Mouse (Mus musculus): Measurements from ENCODE around the gene Ggct.
"Not testable (repeated sequence)": the region's sequence is repeated elsewhere in the genome, so short reads cannot be mapped to it uniquely, and the experiment has no call there.

The Ggct gene

GRCm38 (mm10) chr6:54992141-54992540, 609 bp downstream of the Ggct start:
- no peak for DNase-seq

DNA sequence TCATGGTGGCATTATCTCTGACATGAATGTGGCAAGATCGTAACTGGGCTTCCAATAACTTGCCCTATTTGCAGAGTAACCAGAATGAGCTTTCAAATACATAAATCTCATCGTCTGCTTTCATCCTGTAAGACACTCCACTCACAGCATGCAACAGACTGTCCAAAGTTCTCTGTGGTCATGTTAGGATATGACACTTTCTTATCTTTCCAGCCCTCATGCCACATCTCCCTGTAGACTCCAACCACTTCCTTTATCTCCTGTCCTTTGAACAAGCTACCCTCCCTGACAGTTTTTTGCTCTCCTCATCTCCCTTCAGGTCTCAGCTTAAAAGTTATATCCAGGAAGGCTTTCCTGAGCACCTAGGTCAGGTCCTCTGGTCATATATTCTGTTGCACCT, 1.6 kb downstream of the Ggct start:
- no peak for DNase-seq

- no peak for DNase-seq
These were observed 4.6 kb downstream of the Ggct start for GRCm38 (mm10) chr6:54988141-54988540.

- DNase-seq = no peak
These were observed 8.7 kb downstream of the Ggct start for GRCm38 (mm10) chr6:54984096-54984495.

- DNase-seq = no peak
These were observed 9.2 kb downstream of the Ggct start for GRCm38 (mm10) chr6:54983526-54984050.

DNA sequence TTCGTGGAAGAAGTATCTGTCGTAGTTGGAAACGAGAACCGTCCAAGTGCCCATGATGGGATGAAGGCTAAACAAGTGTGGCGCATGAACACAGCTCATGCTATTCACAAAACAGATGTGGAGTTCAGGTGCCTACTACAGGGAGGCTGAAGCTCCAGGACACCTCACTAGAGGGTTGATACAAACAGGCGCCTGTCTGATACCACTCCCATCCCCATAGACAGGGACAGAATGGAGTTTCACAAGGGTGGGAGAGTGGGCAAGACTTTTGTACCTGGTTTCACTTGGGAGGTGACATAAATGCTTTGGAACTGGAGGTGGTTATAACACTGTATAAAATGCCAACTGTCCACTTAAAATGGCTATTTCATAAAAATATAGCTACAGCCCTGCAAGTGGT, 13.3 kb downstream of the Ggct start:
- DNase-seq = no peak

- no peak for DNase-seq
These were observed 17.1 kb downstream of the Ggct start for GRCm38 (mm10) chr6:54975616-54976015.

DNA sequence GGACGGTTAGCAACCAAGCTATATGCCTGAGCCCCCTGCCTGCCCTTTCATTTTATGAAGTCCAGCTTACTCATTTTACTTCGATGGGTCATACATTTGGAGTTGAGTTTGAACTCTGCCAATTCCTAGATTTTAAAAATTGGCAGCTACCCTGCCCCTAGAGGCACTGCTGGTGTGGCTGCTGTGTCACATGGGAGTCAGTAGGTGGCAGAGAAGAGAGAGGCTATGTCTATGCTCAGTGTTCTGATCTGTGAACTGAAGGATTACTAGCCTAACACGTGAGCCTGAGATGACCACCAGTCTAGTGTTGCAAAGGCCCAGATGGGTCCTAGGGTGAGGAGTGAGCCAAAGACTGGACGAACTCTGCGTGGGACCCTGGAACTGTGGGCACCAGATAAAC, 18.2 kb downstream of the Ggct start:
- DNase-seq = no peak

- DNase-seq = peak; percentile 45
These were observed 19.9 kb downstream of the Ggct start for GRCm38 (mm10) chr6:54972929-54973211.

DNA sequence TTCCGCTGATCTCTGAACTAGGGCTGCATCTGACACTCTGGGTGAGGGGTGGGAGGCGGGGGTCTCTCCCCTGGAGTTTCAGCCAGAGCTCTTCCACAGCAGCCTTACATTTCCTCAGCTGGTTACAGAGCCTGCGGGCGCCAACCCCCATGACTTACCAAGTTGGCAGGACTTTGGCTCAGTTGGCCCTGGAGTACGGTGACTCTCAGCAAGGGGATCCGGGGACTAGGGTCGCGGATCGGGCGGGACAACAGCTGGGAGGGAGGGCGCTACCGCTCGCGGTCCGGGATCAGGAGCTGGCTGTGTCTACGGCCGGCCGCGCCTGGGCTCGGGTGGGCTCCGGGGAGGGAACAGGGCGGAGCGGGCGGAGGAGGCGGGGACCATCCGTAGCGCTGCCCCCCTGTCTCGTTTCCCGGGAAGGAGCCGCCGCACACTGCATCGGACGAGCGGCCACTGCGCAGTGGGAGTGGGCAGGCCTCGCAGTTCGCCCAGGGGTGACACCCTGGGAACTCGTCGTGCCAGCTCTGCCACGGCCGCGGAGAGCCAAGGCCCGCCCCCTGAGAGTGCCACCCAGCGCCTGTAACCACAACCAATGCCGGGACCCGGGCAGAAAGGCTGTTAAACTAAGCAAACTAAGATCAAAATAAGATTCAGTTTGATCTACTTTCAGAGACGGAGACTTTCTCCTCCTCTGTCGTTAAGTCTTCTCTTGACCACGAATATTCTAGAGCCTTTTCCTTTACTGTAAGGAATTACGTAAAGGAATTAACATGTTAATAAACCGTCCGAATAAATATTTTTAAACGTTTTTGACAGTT, 20.4 kb downstream of the Ggct start, which contains the start of gene Nod1:
Gene Nod1, minus strand, starts transcription at position 502 of the 818 bp plus-strand sequence.
- peak; percentile 90 for DNase-seq

GRCm38 (mm10) chr6:54971731-54972110, 21.0 kb downstream of the Ggct start:
- DNase-seq = peak; percentile 70

GRCm38 (mm10) chr6:54970506-54970905, 22.2 kb downstream of the Ggct start:
- no peak for DNase-seq

DNA sequence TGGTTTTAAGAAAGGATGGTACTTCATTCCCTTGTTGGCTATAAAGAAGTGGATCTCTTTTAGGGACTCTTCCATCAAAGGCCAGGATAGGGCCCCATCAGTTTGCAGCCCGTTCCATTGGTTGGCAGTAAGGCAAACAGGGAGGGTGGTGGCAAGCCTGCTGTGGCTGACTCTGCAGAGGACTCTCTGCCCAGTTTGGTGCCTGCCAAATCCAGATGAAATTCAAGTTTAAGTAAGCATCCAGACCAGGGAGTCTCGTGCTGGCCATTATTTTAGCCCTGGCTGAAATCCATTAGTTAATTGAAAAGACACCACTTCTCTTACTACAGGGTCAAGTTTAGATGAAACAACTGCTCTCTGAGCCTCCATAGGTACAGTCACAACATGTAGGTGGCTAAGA, 22.9 kb downstream of the Ggct start:
- DNase-seq = no peak

DNA sequence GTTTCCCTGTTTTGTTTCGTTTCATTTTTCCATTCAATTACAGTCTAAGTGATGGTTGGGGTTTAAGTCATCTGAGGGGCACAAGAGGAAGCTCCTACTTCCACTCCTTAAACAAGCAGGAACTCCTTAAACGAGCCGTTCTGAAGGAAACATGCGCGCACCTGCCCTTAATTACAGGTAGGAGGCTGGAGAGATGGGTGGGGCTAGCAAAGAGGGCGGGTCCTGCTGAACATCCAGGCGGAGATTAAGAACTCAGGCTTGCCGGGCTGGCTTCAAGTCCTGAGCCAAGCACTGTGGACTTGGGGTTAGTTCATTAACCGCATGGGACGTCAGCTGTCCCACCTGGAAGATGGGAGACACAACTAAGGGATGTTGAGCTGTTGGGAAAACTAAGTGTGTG, 25.2 kb downstream of the Ggct start:
- no peak for DNase-seq

DNA sequence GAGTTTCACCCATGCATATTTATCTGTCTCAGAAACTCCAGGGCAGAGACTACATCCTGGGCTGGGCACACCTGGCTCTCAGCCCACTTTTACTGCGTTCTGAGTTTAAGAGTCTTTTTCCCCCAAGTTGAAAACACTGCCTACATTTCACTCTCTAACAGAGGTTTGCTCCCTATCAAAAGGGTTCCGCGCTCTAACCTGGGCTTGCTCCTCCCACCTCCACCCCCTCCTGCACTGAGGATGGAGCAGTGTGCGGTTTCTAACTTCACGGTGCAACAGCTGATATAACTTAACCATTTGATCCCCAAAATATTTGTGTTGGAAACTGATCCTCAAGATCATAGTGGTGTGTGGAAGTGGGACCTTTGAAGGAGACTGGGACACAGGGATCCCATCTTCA, 27.5 kb downstream of the Ggct start:
- DNase-seq = no peak

DNA sequence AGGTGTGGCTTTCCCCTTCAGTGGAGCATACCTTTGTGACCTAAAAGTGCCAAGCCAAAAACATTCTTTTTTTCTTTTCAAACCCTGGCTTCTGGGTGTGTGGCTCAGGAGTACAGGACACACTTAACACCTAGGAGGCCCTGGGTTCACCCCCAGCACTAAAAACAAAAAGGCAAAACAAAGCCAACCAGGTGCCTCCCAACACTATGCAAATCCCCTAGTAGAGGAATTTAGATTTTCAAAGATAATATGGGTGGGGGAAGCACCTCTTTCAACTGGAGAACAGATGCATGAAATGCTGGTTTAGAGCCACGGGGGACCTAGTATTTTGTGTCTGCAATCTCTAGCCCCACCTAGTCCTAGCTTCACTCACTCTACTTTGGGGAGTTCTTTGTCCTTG, 28.0 kb downstream of the Ggct start:
- DNase-seq = no peak

DNA sequence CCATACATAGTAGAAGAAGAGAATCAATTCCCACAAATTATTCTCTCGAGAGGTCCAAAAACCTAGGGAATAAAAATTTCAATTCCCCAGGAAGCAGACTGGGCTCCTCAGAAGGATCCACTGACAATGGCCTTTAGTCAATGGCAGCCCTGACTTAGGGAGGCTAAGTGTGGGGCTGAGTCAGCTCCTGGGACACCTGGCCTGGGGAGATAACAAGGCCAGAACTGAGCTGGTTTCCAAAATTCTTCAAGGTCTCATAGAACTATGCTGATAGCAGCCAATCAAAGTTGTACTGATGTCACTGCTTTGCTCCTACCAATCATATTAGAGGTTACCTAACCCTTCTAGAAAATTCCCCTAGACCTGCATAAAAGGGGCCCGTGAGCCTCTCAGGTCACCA, 29.2 kb downstream of the Ggct start:
- no peak for DNase-seq

DNA sequence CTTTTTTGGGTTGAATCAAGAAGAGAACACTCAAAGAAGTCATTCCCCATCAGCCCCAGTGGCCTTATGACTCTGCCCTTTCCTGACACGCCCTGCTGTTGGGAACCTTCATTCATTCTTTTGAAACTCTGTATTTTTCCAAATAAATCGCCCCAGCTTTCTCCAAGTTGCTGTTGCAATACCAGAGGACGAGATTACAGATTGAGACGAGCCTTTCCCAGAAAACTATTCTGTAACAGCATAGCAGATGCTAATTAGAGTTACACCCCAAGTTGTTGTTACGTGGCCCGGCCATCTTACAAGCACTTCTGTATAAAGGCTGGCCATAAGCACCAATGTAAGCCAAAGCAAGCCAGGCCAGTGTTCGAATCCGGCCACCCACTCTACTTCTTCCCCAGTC, 35.1 kb downstream of the Ggct start:
- no peak for DNase-seq

DNA sequence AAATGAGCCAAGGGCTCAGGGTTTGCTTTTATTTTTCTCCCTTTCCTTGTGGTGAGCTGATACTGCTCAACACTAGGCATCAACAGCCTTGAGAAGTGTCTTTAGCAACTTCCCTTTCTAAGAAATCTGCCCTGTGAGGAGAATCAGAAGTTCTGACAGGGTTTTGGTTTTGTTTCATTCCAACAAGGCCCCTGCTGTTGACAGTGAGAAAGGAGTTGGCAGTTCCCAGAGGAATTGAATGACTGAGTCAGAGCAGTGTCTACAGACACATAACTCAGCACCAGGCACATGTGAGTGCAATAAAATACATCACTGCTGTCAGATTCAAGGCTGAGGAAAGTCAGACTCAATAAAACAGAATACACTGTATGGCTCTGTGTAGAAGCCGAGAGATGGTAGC, 36.3 kb downstream of the Ggct start:
- no peak for DNase-seq

GRCm38 (mm10) chr6:54955949-54956348, 36.8 kb downstream of the Ggct start:
- DNase-seq = no peak

GRCm38 (mm10) chr6:54954659-54955414, 37.9 kb downstream of the Ggct start:
- DNase-seq = no peak

- not testable (repeated sequence) for DNase-seq
These were observed 39.4 kb downstream of the Ggct start for GRCm38 (mm10) chr6:54953399-54953798.

DNA sequence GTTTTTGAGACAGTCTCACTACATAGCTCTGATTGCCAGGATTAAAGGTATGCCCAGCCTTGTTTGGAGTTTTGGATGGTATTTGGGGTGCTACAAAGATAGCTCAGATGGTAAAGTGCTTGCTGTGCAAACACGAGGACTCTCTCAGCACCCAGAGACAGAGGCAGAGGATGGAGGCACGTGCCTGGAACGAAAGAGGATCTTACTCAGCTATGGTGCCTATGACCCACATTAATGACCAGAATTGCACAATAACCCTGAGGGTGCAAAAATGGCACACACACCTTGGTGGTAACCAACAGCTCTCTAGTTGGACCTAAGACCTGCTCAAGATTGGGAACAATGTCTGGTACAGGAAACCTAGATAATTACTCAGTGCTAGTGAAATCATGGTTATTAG, 40.2 kb downstream of the Ggct start:
- DNase-seq = no peak

DNA sequence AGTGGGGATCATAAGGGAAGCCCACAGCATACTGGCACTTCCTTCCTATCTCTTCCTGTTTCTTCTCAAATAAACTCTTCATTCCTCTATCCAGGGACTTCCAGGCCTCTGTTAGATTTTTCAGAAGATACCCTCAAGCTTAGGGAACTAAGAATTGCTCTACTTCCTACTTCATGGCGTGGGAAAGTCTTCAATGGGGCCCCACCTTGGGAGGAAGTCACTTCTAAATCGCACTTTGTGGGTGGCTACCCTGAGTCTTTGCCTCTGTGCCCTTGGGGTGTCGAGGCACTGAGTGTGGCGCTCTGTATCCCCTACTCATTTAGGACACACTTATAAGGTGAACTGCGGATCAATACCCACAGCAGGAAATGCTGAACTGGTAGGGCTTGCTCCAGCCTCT, 44.1 kb downstream of the Ggct start:
- DNase-seq = no peak

Measured in kidney, postnatal 14 days (tissue).